ENCODE assay signal across 8 mouse cellular contexts in the genomic region with DNA sequence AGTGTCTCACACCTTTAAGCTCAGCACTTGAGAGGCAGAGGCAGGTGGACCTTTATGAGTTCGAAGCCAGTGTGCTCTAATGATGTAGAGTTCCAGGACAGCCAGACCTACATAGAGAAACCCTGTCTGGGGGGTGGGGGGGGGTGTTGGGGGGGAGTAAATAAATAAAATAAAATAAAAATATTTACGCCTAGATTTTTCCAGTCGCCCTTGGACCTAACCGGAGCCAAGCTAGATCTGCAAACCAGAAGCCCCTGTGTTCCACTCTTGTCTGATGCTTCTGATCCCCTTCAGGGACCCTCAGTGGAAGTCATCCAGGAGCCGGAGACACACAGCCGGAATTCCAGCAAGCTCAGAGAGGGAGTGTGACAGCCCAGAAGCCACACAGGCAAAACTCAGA. TPM values are rescaled to one million over a fixed set of nuclear protein-coding genes. Genes with fewer than 3 reads are reported as not detected.
DNase-seq lines count a peak whose midpoint lies in the region; ATAC-seq lines count a peak whose summit lies in the region.

A gene (plus strand): TSS at position 301 of the 400 bp plus-strand sequence.

- no peak for DNase-seq in liver, embryonic 11.5 days (ENCODE audit: low spot score)
- no peak for DNase-seq in liver
- no peak for DNase-seq in layer of hippocampus, postnatal 10 days (ENCODE audit: low spot score in 2 of 2)
- DNase-seq in right cerebral cortex, adult 18-20 months: no peak
- no peak for DNase-seq in right cerebral cortex, postnatal 36 days (ENCODE audit: low spot score in 2 of 2)
- no peak for DNase-seq in lung, postnatal 36 days

- H3K27me3 ChIP-seq in liver, embryonic 11.5 days (replicated peaks; ENCODE audit: control insufficient read depth, insufficient read depth, low read length): peaks cover 39% of the 10 kb centered on the region
- H3K27me3 ChIP-seq in forebrain, embryonic 12.5 days: peaks cover 28% of the 10 kb centered on the region
- H3K27me3 ChIP-seq in neural tube, embryonic 12.5 days (replicated peaks): peaks cover 17% of the 10 kb centered on the region

- no peak within 1 kb of the TSS for H3K9ac ChIP-seq in liver, embryonic 11.5 days (ENCODE audit: low read depth, low read length)
- H3K9ac ChIP-seq in forebrain, embryonic 12.5 days: peak within 1 kb of the TSS; percentile 77
- H3K9ac ChIP-seq in neural tube, embryonic 12.5 days: peak within 1 kb of the TSS; percentile 81

- no peaks in the 10 kb centered on the region; the same call in 1 of the 2 replicates for H3K4me1 ChIP-seq in liver, embryonic 11.5 days (replicated peaks; ENCODE audit: control insufficient read depth, insufficient read depth, low read length)
- peaks cover 45% of the 10 kb centered on the region for H3K4me1 ChIP-seq in forebrain, embryonic 12.5 days
- peaks cover 35% of the 10 kb centered on the region for H3K4me1 ChIP-seq in neural tube, embryonic 12.5 days

- no peaks in the 10 kb centered on the region for H3K36me3 ChIP-seq in liver, embryonic 11.5 days (ENCODE audit: control insufficient read depth, insufficient read depth, low read length)
- no peaks in the 10 kb centered on the region for H3K36me3 ChIP-seq in forebrain, embryonic 12.5 days (replicated peaks)
- H3K36me3 ChIP-seq in neural tube, embryonic 12.5 days: no peaks in the 10 kb centered on the region

- no peaks in the 10 kb centered on the region for H3K9me3 ChIP-seq in liver, embryonic 11.5 days (ENCODE audit: control insufficient read depth, low read length)
- H3K9me3 ChIP-seq in forebrain, embryonic 12.5 days: no peaks in the 10 kb centered on the region
- H3K9me3 ChIP-seq in neural tube, embryonic 12.5 days: no peaks in the 10 kb centered on the region

- no peak for ATAC-seq in liver, embryonic 11.5 days (replicated peaks; ENCODE audit: low FRiP score)
- no peak for ATAC-seq in forebrain, embryonic 12.5 days (ENCODE audit: low FRiP score)
- ATAC-seq in neural tube, embryonic 12.5 days (ENCODE audit: low FRiP score, low read depth): no peak

- H3K4me2 ChIP-seq in liver, embryonic 11.5 days: peak within 1 kb of the TSS; percentile 60
- H3K4me2 ChIP-seq in forebrain, embryonic 12.5 days: peak within 1 kb of the TSS; percentile 94
- H3K4me2 ChIP-seq in neural tube, embryonic 12.5 days (replicated peaks): peak within 1 kb of the TSS; percentile 92

- H3K27ac ChIP-seq in liver, embryonic 11.5 days (ENCODE audit: low read depth, low read length): no peak within 1 kb of the TSS
- H3K27ac ChIP-seq in forebrain, embryonic 12.5 days: peak within 1 kb of the TSS; percentile 66
- H3K27ac ChIP-seq in neural tube, embryonic 12.5 days: peak within 1 kb of the TSS; percentile 53

- WGBS in liver, embryonic 11.5 days: 68% methylated on average over 6 of the region's 6 CpGs
- 62% methylated on average over 6 of the region's 6 CpGs for WGBS in forebrain, embryonic 12.5 days
- WGBS in neural tube, embryonic 12.5 days: 60% methylated on average over 6 of the region's 6 CpGs

- H3K4me3 ChIP-seq in liver, embryonic 11.5 days (ENCODE audit: low read depth, low read length): peak within 1 kb of the TSS; percentile 29
- peak within 1 kb of the TSS; percentile 60 for H3K4me3 ChIP-seq in forebrain, embryonic 12.5 days (replicated peaks)
- H3K4me3 ChIP-seq in neural tube, embryonic 12.5 days: peak within 1 kb of the TSS; percentile 60

RNA-seq across cellular contexts. Expression of the gene that starts here (rescaled TPM):
- 0.29 and 0.45 TPM in 2 replicates for polyA plus RNA-seq in liver, embryonic 11.5 days (2014; fragmentation: Nextera tagmentation; extraction: Ambion mirVana)
- polyA plus RNA-seq in forebrain, embryonic 12.5 days (2016; fragmentation: Nextera tagmentation; extraction: Ambion mirVana): 8.4 and 8.7 TPM in 2 replicates
- 10 to 100 TPM; 58.0 to 63.4 TPM for total RNA-seq in layer of hippocampus, postnatal 10 days (2021)
- polyA plus RNA-seq in neural tube, embryonic 12.5 days (2016; fragmentation: Nextera tagmentation; extraction: Ambion mirVana): 16.5 and 19.2 TPM in 2 replicates
